Mouse (Mus musculus) gastrocnemius, adult 18-20 months (tissue): ENCODE data around the gene Acox3. TPM values are rescaled to one million over a fixed set of nuclear protein-coding genes. Genes with fewer than 3 reads are reported as not detected.

ENCODE experiments used
- DNase-seq: peaks from one replicate; pipeline ENCODE4 v3.0.0; 2021; ENCODE audit warnings: low spot score
- long read RNA-seq, 2 experiments: library from polyadenylated mRNA; stranded (forward); transcript quantifications; one replicate each; pipeline ENCODE4 v2.0.0; 2021
- total RNA-seq, 2 experiments: library from RNA; stranded (reverse); gene quantifications; 2 replicates each; pipeline ENCODE4 v1.2.3; 2021

Acox3 gene
- total RNA-seq, result 10 to 100 TPM; 17.3 to 18.2 TPM
- long read RNA-seq, experiment 1, transcript Acox3-202 (19 exons, 3,976 nt), result major isoform, 6 of 18 reads
- long read RNA-seq, experiment 1, partial matches to known transcripts, result 1 of 18 reads
- long read RNA-seq, experiment 1, other reads (novel, unspliced or antisense), result 11 of 18 reads
- long read RNA-seq, experiment 2, partial matches to known transcripts, result 2 of 11 reads
- long read RNA-seq, experiment 2, other reads (novel, unspliced or antisense), result 4 of 11 reads

GRCm38 (mm10) chr5:35582445-35583220 is at the start of gene Acox3:
Gene Acox3, plus strand, starts transcription at chr5:35583040.
- peak; percentile 98 for DNase-seq

GRCm38 (mm10) chr5:35536271-35536670 is 46.6 kb upstream of the Acox3 start:
- no peak for DNase-seq

- DNase-seq, result no peak
These were observed 45.4 kb upstream of the Acox3 start for GRCm38 (mm10) chr5:35537474-35537873.

- no peak for DNase-seq
These were observed 44.8 kb upstream of the Acox3 start for GRCm38 (mm10) chr5:35538022-35538421.

GRCm38 (mm10) chr5:35539576-35539975 is 43.3 kb upstream of the Acox3 start:
- no peak for DNase-seq

GRCm38 (mm10) chr5:35540555-35540954 is 42.3 kb upstream of the Acox3 start:
- DNase-seq, result no peak

GRCm38 (mm10) chr5:35541059-35541790 is 41.6 kb upstream of the Acox3 start:
- no peak for DNase-seq

GRCm38 (mm10) chr5:35546127-35546526 is 36.7 kb upstream of the Acox3 start:
- no peak for DNase-seq

GRCm38 (mm10) chr5:35551855-35552837 is 30.7 kb upstream of the Acox3 start:
- DNase-seq, result peak; percentile 32

GRCm38 (mm10) chr5:35552838-35553539 is 29.9 kb upstream of the Acox3 start:
- no peak for DNase-seq

- DNase-seq, result no peak
These were observed 26.4 kb upstream of the Acox3 start for GRCm38 (mm10) chr5:35556393-35556792.

- no peak for DNase-seq
These were observed 24.8 kb upstream of the Acox3 start for GRCm38 (mm10) chr5:35557946-35558621.

- no peak for DNase-seq
These were observed 23.4 kb upstream of the Acox3 start for GRCm38 (mm10) chr5:35559447-35559846.

GRCm38 (mm10) chr5:35562616-35563015 is 20.2 kb upstream of the Acox3 start:
- DNase-seq, result no peak

- DNase-seq, result peak; percentile 64
These were observed 19.4 kb upstream of the Acox3 start for GRCm38 (mm10) chr5:35563449-35563848.

GRCm38 (mm10) chr5:35565217-35565616 is 17.6 kb upstream of the Acox3 start:
- no peak for DNase-seq

GRCm38 (mm10) chr5:35566632-35567031 is 16.2 kb upstream of the Acox3 start:
- DNase-seq, result no peak

- no peak for DNase-seq
These were observed 11.3 kb upstream of the Acox3 start for GRCm38 (mm10) chr5:35571546-35571945.

GRCm38 (mm10) chr5:35574653-35575599 is 7.9 kb upstream of the Acox3 start, which contains the start of gene Trmt44:
Gene Trmt44, minus strand, starts transcription at chr5:35575070.
- DNase-seq, result peak; percentile 90
